ENCODE assay signal across 9 mouse cellular contexts in the genomic region with DNA sequence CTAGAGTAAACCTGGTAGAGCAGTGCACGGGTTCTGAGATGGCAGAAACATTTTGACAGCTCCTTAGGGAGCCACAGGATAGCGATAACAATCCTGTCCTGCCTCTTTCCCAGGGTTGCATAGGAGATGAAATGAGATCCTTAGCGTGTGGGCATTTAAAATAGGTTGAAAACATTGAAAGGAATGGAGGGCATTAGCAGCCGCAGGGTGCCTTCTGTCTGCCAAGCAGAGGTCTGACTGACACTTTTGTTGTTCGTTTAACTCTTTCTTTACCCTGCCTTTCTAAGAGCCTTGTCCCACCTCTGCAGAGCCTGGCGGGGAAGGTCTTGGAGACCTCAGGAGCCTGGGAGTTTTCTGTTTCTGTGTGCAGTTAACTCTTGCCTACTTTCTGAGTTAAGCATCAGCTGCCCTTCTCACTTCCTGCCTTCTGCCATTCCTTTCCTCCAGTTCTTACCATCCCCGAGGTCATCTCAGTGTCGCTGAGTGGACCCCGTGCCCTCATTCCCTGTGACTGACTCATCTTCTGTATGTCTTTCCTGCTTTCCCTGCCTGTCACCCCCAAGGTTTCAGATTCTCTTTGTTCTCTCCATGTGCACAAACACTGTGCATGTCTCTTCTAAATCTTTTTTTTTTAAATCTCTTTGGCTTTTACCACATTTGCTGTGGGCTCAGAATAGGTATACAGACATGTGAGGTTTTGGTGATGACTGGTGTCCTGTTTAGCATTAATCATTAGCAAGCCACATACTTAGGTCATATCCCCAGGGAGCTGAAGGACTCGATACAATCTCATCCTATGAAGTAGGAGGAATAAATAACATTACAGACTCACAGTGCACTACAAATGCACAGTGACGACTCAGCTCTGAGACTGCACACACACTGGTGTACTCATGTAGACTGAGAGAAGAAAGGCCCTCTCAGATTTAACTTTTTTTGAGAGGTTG. TPM values are rescaled to one million over a fixed set of nuclear protein-coding genes. Genes with fewer than 3 reads are reported as not detected.
DNase-seq lines count a peak whose midpoint lies in the region; ATAC-seq lines count a peak whose summit lies in the region.
"Had no signal": no experiment of that assay in that cellular context is flagged by ENCODE, and none has a peak within 500 bp of the region (broad histone marks: within the 10 kb centered on the region; RNA-seq: fewer than 3 reads in every experiment).

No protein-coding gene starts in this region.

- H3K36me3 ChIP-seq in hindbrain, embryonic 16.5 days (ENCODE audit: control insufficient read depth, insufficient read depth, low read length): peaks cover 18% of the 10 kb centered on the region

- H3K4me2 ChIP-seq in hindbrain, embryonic 16.5 days (ENCODE audit: low read length): peak overlapping the region; percentile 88

- H3K4me3 ChIP-seq in hindbrain, embryonic 16.5 days (ENCODE audit: low read length): peak overlapping the region; percentile 88

- DNase-seq in cerebellum, postnatal 10 days: peak; percentile 52 to 65
- no peak for DNase-seq in cerebellum, postnatal 4 days (ENCODE audit: low spot score in 2 of 2)
- DNase-seq in retina, postnatal 1 day: peak; percentile 36
- no peak for DNase-seq in retina, embryonic 14.5 days (ENCODE audit: low spot score)
- DNase-seq in yolk sac, embryonic 10.5 days (ENCODE audit: low spot score): no peak
- DNase-seq in urinary bladder, postnatal 25 days (ENCODE audit: low spot score): no peak
- DNase-seq in spleen, adult 18-20 months: no peak
- DNase-seq: kidney, postnatal 36 days had no signal

- no peaks in the 10 kb centered on the region; the same call in 1 of the 2 replicates for H3K9me3 ChIP-seq in hindbrain, embryonic 16.5 days (ENCODE audit: control insufficient read depth, low read length)

- H3K27me3 ChIP-seq in hindbrain, embryonic 16.5 days (replicated peaks; ENCODE audit: control insufficient read depth, insufficient read depth, low read length): no peaks in the 10 kb centered on the region

- 6% methylated on average over 11 of the region's 11 CpGs for WGBS in hindbrain, embryonic 16.5 days

- no peak for ATAC-seq in hindbrain, embryonic 16.5 days

- peaks cover 64% of the 10 kb centered on the region for H3K4me1 ChIP-seq in hindbrain, embryonic 16.5 days (ENCODE audit: control insufficient read depth, insufficient read depth, low read depth, low read length)

- H3K9ac ChIP-seq in hindbrain, embryonic 16.5 days (ENCODE audit: low read depth, low read length): peak overlapping the region; percentile 45

- H3K27ac ChIP-seq in hindbrain, embryonic 16.5 days (ENCODE audit: low read depth, low read length): peak overlapping the region; percentile 65

RNA-seq across cellular contexts. Expression of a gene that starts 6.3 kb away (rescaled TPM):
- 75.9 and 91.8 TPM in 2 replicates for polyA plus RNA-seq in hindbrain, embryonic 16.5 days (2015; fragmentation: Nextera tagmentation; extraction: Ambion mirVana)

RNA-seq across cellular contexts. Expression of a gene that starts 55.4 kb away (rescaled TPM):
- polyA plus RNA-seq in hindbrain, embryonic 16.5 days (2015; fragmentation: Nextera tagmentation; extraction: Ambion mirVana): 10.1 and 11.2 TPM in 2 replicates

Comparison
In these comparisons a context has a peak if more than half of its experiments do, and no peak if none do; other contexts are left out.
1. DNase-seq: peak in cerebellum, postnatal 10 days (2 of 2) and retina, postnatal 1 day (single experiment); none in cerebellum, postnatal 4 days (0 of 2), retina, embryonic 14.5 days (single experiment), yolk sac, embryonic 10.5 days (single experiment), urinary bladder, postnatal 25 days (single experiment) and spleen, adult 18-20 months (0 of 2).